Mouse (Mus musculus) megakaryocyte, embryonic 14.5 days (primary cell): ENCODE results near the gene Zfp423.

ENCODE experiments used
- FLI1 ChIP-seq: IDR thresholded peaks from 2 replicates; pipeline ENCODE4 v1.6.1; 2012; ENCODE audit warnings: low read length, inconsistent platforms, mixed read lengths
- GATA1 ChIP-seq: IDR thresholded peaks from 3 replicates; pipeline ENCODE4 v1.6.1; 2012; ENCODE audit warnings: mixed read lengths, low read length, inconsistent platforms, borderline replicate concordance

GRCm38 (mm10) chr8:87958451-87959319 is 710 bp downstream of the Zfp423 start:
- no peak for TF ChIP-seq GATA1
- TF ChIP-seq FLI1: no peak
